Mouse (Mus musculus) neural tube, embryonic 12.5 days (tissue): ENCODE measurements around the gene Olfr849. TPM values are rescaled to one million over a fixed set of nuclear protein-coding genes. Genes with fewer than 3 reads are reported as not detected.

Experiments
- ATAC-seq: fragments of 200-750 bp; cut with Nextera tagmentation; 2 replicates; pipeline ENCODE4 v1.8.0; 2017; ENCODE audit warnings: low read depth, mild to moderate bottlenecking, moderate TSS enrichment, moderate library complexity; ENCODE audit not compliant: low FRiP score
- H3K27ac ChIP-seq: fragments of 300-500 bp; sonication (generic); 2 replicates; pipeline ENCODE4 v1.5.1; 2016
- H3K27me3 ChIP-seq: fragments of 300-500 bp; sonication (generic); replicated peaks from 2 replicates; pipeline ENCODE4 v1.6.1; 2016; ENCODE audit warnings: mild to moderate bottlenecking
- H3K36me3 ChIP-seq: fragments of 300-500 bp; sonication (generic); 2 replicates; pipeline ENCODE4 v1.6.1; 2016; ENCODE audit warnings: mild to moderate bottlenecking
- H3K4me1 ChIP-seq: fragments of 300-500 bp; sonication (generic); 2 replicates; pipeline ENCODE4 v1.6.1; 2016
- H3K4me2 ChIP-seq: fragments of 300-500 bp; sonication (generic); replicated peaks from 2 replicates; pipeline ENCODE4 v1.6.1; 2016; ENCODE audit warnings: mild to moderate bottlenecking
- H3K4me3 ChIP-seq: fragments of 300-500 bp; sonication (generic); 2 replicates; pipeline ENCODE4 v1.5.1; 2016
- H3K9ac ChIP-seq: fragments of 300-500 bp; sonication (generic); 2 replicates; pipeline ENCODE4 v1.6.1; 2016; ENCODE audit warnings: mild to moderate bottlenecking
- H3K9me3 ChIP-seq: fragments of 300-500 bp; sonication (generic); 2 replicates; pipeline ENCODE4 v1.6.1; 2016; ENCODE audit warnings: mild to moderate bottlenecking
- WGBS: fragments of 180-500 bp; shearing (Covaris S2); methylation state at CpG from one replicate; pipeline ENCODE4 v1.1.7; 2016; 5-methylcytosine and 5-hydroxymethylcytosine counted together
- polyA plus RNA-seq: library from polyadenylated mRNA; unstranded; fragments of >200 nt; fragmentation: Nextera tagmentation; extraction: Ambion mirVana; gene quantifications from 2 replicates; pipeline ENCODE4 v1.2.1, GENCODE M21; 2016

Olfr849 gene
- not detected in 2 replicates for polyA plus RNA-seq

DNA sequence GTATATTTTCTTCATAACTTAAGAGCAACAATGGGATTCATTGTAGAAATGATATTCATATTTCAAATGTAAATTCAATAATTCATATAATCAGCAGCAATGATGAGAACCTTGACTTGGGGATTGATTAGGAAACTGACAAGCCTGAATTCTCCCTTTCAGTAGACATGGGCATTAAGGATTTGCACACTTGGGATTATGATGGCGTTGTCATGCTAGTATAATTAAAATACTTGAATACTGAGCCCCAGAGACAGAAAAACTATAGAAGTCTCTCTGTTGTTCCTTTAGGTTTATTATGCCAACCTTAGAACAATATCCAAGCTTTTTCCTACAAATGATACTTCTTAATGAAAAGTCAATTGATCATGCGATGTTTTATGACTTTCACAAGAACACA lies at the start of gene Olfr849:
Gene Olfr849, plus strand, starts transcription at position 301 of the 400 bp plus-strand sequence.
- Histone ChIP-seq H3K4me1 (no peaks in the 10 kb centered on the region), H3K27me3 (no peaks in the 10 kb centered on the region), H3K27ac (no peak within 1 kb of the TSS), H3K9ac (no peak within 1 kb of the TSS), H3K9me3 (peaks cover 21% of the 10 kb centered on the region), H3K4me2 (no peak within 1 kb of the TSS), H3K36me3 (no peaks in the 10 kb centered on the region), H3K4me3 (no peak within 1 kb of the TSS)
- WGBS = 82% methylated on average over 2 of the region's 2 CpGs
- ATAC-seq = no peak

DNA sequence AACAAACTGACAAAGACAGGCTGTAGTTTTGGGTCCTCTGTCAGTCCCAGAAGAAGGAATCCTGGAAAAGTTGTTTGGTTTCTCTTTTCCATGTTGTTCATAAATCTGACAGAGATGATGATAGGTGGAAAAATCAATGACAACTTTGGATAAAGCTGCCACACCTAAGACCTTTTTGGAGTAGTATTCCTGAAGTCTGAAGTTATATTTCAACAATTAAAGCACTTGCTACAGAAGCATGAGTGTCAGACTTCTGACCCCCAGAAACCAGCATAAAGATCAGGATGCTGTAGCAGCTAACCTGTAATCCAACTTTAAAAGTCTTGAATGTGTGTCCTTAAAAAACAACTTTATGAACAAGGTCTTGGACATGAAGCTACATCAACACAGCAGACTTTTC lies 38.1 kb downstream of the Olfr849 start, which contains the start of gene Olfr850:
Gene Olfr850, minus strand, starts transcription at position 101 of the 400 bp plus-strand sequence.
- no peak for ATAC-seq
- Histone ChIP-seq H3K27me3 (no peaks in the 10 kb centered on the region), H3K27ac (no peak within 1 kb of the TSS), H3K4me2 (no peak within 1 kb of the TSS), H3K4me1 (no peaks in the 10 kb centered on the region), H3K36me3 (no peaks in the 10 kb centered on the region), H3K9me3 (peaks cover 8% of the 10 kb centered on the region; the same call in 1 of the 2 replicates), H3K4me3 (no peak within 1 kb of the TSS), H3K9ac (no peak within 1 kb of the TSS)

DNA sequence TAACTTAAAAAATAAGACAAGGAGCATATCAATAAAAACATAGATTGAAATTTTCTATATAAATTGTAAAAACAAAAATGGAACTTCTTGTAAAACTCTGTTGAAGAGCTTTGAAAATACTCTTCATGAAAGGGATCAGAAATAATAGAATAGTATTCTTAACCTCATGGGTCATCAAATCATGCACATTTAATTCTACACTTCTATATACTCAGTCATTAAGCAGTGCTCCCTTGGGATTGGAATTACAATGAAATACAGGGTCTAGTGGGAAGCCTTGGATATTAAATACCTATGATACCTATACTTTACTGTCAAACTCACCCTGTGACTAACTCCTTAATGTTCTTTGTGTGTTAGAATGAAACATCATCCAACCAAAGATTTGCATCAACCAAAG lies 52.9 kb downstream of the Olfr849 start, which contains the start of gene Olfr851:
Gene Olfr851, plus strand, starts transcription at position 301 of the 400 bp plus-strand sequence.
- Histone ChIP-seq H3K9me3 (0 out of 2 replicates have a peak, but pooled peaks cover 7% of the 10 kb centered on the region), H3K9ac (no peak within 1 kb of the TSS), H3K4me1 (no peaks in the 10 kb centered on the region), H3K4me2 (no peak within 1 kb of the TSS), H3K36me3 (no peaks in the 10 kb centered on the region), H3K27ac (no peak within 1 kb of the TSS), H3K4me3 (no peak within 1 kb of the TSS), H3K27me3 (no peaks in the 10 kb centered on the region)
- ATAC-seq = no peak

Other genes with a start within 250 kb of the Olfr849 start
- not detected in 2 replicates for gene Olfr843, start 188.3 kb upstream of the Olfr849 start, polyA plus RNA-seq
- not detected in 2 replicates for gene Olfr844, start 123.9 kb upstream of the Olfr849 start, polyA plus RNA-seq
- gene Olfr845, start 103.8 kb upstream of the Olfr849 start, polyA plus RNA-seq = not detected in 2 replicates
- gene Olfr846, start 76.3 kb upstream of the Olfr849 start, polyA plus RNA-seq = not detected in 2 replicates
- not detected in 2 replicates for gene Olfr847, start 61.6 kb upstream of the Olfr849 start, polyA plus RNA-seq
- not detected in 2 replicates for gene Olfr850, start 38.0 kb downstream of the Olfr849 start, polyA plus RNA-seq
- gene Olfr851, start 53.0 kb downstream of the Olfr849 start, polyA plus RNA-seq = not detected in 2 replicates
- gene Olfr853, start 100.8 kb downstream of the Olfr849 start, polyA plus RNA-seq = not detected in 2 replicates
- not detected in 2 replicates for gene Olfr854, start 127.1 kb downstream of the Olfr849 start, polyA plus RNA-seq
- gene Olfr855, start 142.4 kb downstream of the Olfr849 start, polyA plus RNA-seq = not detected in 2 replicates
- gene Zfp317, start 181.8 kb downstream of the Olfr849 start, polyA plus RNA-seq = 37.9 and 40.6 TPM in 2 replicates